Mouse (Mus musculus): ENCODE results near the gene Efna1. TPM values are rescaled to one million over a fixed set of nuclear protein-coding genes. Genes with fewer than 3 reads are reported as not detected.

Gene Efna1
- polyA plus RNA-seq, 1 experiment from 2014 or later: 97.1 TPM

GRCm38 (mm10) chr3:89242331-89242895 lies 38.5 kb downstream of the Efna1 start:
- ChIA-PET POLR2A (interaction anchor here (1.2 to 5.8 kb wide), 2 partner anchors 25 to 36 kb away, joined by 3 to 39 read pairs; partner anchors contain the start of gene Efna1), CTCF (interaction anchor here (0.9 to 5.3 kb wide), 10 partner anchors 8 to 151 kb away, joined by 3 to 51 read pairs (median 4); partner anchors contain the start of gene Efna1)
- in situ Hi-C loops (cut with MboI; ENCODE audit: low pct_unique_long_range_greater_than_20kb): no loop called here
- DNase-seq (ENCODE audit: low read depth, low spot score) (no peak), ATAC-seq (no peak)
- TF ChIP-seq CTCF (IDR thresholded peaks at IDR 0.05): no peak
- no peaks in the 10 kb centered on the region for H3K27me3 ChIP-seq

GRCm38 (mm10) chr3:89238494-89238893 lies 42.4 kb downstream of the Efna1 start:
- no peak for DNase-seq (ENCODE audit: low read depth, low spot score)
- CTCF ChIA-PET: interaction anchor here (3.0 kb wide), 1 partner anchor 7 kb away, joined by 10 read pairs; the partner anchor contains the start of genes Krtcap2 and Trim46
- in situ Hi-C loops (cut with MboI; ENCODE audit: low pct_unique_long_range_greater_than_20kb): no loop called here
- H3K27me3 ChIP-seq: no peaks in the 10 kb centered on the region
- ATAC-seq: no peak
- TF ChIP-seq CTCF (IDR thresholded peaks at IDR 0.05): no peak
- POLR2A ChIA-PET: no interaction called here

DNA sequence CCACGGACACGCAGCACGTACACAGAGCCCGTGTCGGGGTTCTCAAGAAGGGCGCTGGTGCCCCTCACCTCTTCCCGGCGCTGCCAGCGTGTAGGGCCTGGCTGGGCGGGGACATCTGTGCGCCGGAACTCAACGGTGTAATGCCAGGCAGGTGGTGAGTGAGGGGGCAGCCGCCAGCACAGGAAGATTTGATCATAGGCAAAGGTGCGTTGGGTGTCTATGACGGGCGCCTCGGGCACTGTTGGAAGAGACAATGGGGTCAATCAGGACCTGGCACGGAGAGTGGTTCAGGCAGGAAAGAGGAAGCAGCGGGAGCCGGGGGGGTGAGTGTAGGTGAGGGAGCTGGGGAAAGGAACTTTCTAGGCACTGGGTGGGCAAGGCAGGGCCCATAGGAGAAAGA lies 43.3 kb downstream of the Efna1 start:
- ChIA-PET CTCF (interaction anchor here (3.0 kb wide), 1 partner anchor 8 kb away, joined by 10 read pairs; the partner anchor contains the start of genes Krtcap2 and Trim46), POLR2A (no interaction called here)
- TF ChIP-seq CTCF (IDR thresholded peaks at IDR 0.05): no peak
- ATAC-seq (no peak), DNase-seq (ENCODE audit: low read depth, low spot score) (no peak)
- in situ Hi-C loops (cut with MboI; ENCODE audit: low pct_unique_long_range_greater_than_20kb): no loop called here
- H3K27me3 ChIP-seq: no peaks in the 10 kb centered on the region

DNA sequence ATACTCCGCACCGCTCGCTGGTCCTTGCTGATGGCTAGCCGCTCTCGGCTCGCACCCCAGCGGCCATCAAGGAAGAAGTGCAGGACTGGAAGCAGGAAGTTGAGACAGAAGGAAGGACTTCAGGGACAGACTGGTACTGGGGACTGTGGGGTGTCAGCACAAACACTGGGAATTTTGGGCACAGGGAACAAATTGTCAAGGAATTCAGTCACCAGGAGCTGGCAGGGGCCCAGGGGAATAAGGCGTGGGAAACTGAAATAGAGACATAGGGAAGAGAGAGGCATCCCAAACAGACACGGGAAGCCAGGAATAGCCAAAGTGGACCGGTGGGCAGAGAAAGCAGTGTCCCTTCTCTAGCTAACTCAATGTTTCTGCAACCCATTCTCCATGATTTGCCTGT lies 44.4 kb downstream of the Efna1 start:
- ATAC-seq (no peak), DNase-seq (ENCODE audit: low read depth, low spot score) (no peak)
- no peaks in the 10 kb centered on the region for H3K27me3 ChIP-seq
- CTCF ChIA-PET: interaction anchor here (1.2 to 3.0 kb wide), 3 partner anchors 9 to 72 kb away, joined by 3 to 10 read pairs (median 3); partner anchors contain the start of genes Krtcap2 and Trim46
- POLR2A ChIA-PET: interaction anchor here (1.1 kb wide), 1 partner anchor 33 kb away, joined by 3 read pairs; no protein-coding TSS in a partner anchor
- in situ Hi-C loops (cut with MboI; ENCODE audit: low pct_unique_long_range_greater_than_20kb): no loop called here
- no peak for TF ChIP-seq CTCF (IDR thresholded peaks at IDR 0.05)

GRCm38 (mm10) chr3:89233562-89234110 lies 47.3 kb downstream of the Efna1 start:
- ChIA-PET CTCF (interaction anchor here (1.4 to 4.7 kb wide), 2 partner anchors 10 kb away, joined by 9 to 51 read pairs; partner anchors contain the start of genes Krtcap2 and Trim46), POLR2A (interaction anchor here (0.9 kb wide), 1 partner anchor 37 kb away, joined by 3 read pairs; no protein-coding TSS in a partner anchor)
- no peak for TF ChIP-seq CTCF (IDR thresholded peaks at IDR 0.05)
- in situ Hi-C loops (cut with MboI; ENCODE audit: low pct_unique_long_range_greater_than_20kb): no loop called here
- ATAC-seq (no peak), DNase-seq (ENCODE audit: low read depth, low spot score) (no peak)
- H3K27me3 ChIP-seq: no peaks in the 10 kb centered on the region

DNA sequence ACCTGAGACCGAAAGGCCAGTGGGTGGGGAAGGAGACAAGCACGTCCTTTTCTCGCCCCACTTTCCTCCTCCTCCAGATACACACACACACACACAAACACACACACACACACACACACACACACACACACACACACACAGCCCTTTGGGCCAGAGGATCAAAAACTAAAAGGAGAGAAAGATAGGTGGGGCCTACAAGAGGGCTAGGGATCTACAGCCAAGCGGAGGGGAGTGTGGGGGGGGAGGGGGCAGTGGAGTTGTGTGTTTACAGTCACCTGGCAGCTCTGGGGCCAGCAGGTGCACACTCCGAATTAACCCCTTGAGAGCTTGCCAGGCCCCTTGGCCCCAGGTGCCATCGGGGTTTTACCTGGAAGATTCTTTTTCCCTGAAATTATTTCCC lies 48.3 kb downstream of the Efna1 start:
- in situ Hi-C loops (cut with MboI; ENCODE audit: low pct_unique_long_range_greater_than_20kb): no loop called here
- POLR2A ChIA-PET: interaction anchor here (0.6 to 1.5 kb wide), 2 partner anchors 11 to 13 kb away, joined by 3 to 7 read pairs; no protein-coding TSS in a partner anchor
- no peak for TF ChIP-seq CTCF (IDR thresholded peaks at IDR 0.05)
- H3K27me3 ChIP-seq: no peaks in the 10 kb centered on the region
- no peak for ATAC-seq
- CTCF ChIA-PET: interaction anchor here (4.7 kb wide), 1 partner anchor 11 kb away, joined by 51 read pairs; the partner anchor contains the start of genes Krtcap2 and Trim46
- no peak for DNase-seq (ENCODE audit: low read depth, low spot score)

DNA sequence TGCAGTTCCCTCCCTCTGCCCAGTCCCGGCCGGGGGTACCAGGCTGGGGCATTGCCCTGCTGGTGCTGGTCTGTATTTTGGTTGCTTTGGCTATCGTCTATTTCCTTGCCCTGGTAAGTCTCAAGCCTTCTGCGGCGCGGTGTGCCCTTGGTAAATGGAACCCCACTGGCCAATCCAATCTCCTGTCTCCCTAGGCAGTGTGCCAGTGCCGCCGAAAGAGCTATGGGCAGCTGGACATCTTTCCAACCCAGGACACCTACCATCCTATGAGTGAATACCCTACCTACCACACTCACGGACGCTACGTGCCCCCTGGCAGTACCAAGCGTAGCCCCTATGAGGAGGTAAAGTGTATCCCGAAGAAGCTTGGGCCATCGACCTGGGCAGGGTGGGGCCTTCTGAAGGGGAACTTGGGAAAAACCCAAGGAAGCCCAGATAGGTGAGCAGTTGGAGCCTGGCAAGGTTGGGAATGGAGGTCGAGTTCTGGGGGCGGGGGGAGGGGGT lies 49.1 kb downstream of the Efna1 start:
- no peaks in the 10 kb centered on the region for H3K27me3 ChIP-seq
- POLR2A ChIA-PET: interaction anchor here (1.5 kb wide), 1 partner anchor 12 kb away, joined by 7 read pairs; no protein-coding TSS in a partner anchor
- ATAC-seq (no peak), DNase-seq (ENCODE audit: low read depth, low spot score) (no peak)
- no peak for TF ChIP-seq CTCF (IDR thresholded peaks at IDR 0.05)
- in situ Hi-C loops (cut with MboI; ENCODE audit: low pct_unique_long_range_greater_than_20kb): no loop called here
- CTCF ChIA-PET: interaction anchor here (1.5 to 4.7 kb wide), 2 partner anchors 12 to 40 kb away, joined by 3 to 51 read pairs; partner anchors contain the start of genes Krtcap2 and Trim46

- ChIA-PET POLR2A (interaction anchor here (2.4 kb wide), 1 partner anchor 13 kb away, joined by 13 read pairs; no protein-coding TSS in a partner anchor), CTCF (interaction anchor here (1.2 to 4.7 kb wide), 6 partner anchors 8 to 144 kb away, joined by 3 to 51 read pairs (median 4); partner anchors contain the start of genes Krtcap2 and Trim46)
- in situ Hi-C loops (cut with MboI; ENCODE audit: low pct_unique_long_range_greater_than_20kb): no loop called here
- DNase-seq (ENCODE audit: low read depth, low spot score): no peak
- H3K27me3 ChIP-seq: no peaks in the 10 kb centered on the region
- no peak for TF ChIP-seq CTCF (IDR thresholded peaks at IDR 0.05)
- no peak for ATAC-seq
Observed at GRCm38 (mm10) chr3:89231345-89231744, 49.6 kb downstream of the Efna1 start.

DNA sequence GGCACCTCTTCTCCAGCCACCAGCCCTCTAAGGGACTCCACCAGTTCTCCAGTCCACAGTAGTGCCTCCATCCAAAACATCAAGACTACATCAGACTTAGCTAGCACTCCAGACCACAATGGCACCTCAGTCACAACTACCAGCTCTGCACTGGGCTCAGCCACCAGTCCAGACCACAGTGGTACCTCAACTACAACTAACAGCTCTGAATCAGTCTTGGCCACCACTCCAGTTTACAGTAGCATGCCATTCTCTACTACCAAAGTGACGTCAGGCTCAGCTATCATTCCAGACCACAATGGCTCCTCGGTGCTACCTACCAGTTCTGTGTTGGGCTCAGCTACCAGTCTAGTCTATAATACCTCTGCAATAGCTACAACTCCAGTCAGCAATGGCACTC lies 50.4 kb downstream of the Efna1 start:
- H3K27me3 ChIP-seq: no peaks in the 10 kb centered on the region
- CTCF ChIA-PET: interaction anchor here (1.2 to 4.7 kb wide), 6 partner anchors 9 to 143 kb away, joined by 3 to 51 read pairs (median 4); partner anchors contain the start of genes Krtcap2 and Trim46
- ATAC-seq: no peak
- in situ Hi-C loops (cut with MboI; ENCODE audit: low pct_unique_long_range_greater_than_20kb): no loop called here
- no peak for DNase-seq (ENCODE audit: low read depth, low spot score)
- POLR2A ChIA-PET: interaction anchor here (0.6 to 2.4 kb wide), 2 partner anchors 14 to 112 kb away, joined by 5 to 13 read pairs; no protein-coding TSS in a partner anchor
- no peak for TF ChIP-seq CTCF (IDR thresholded peaks at IDR 0.05)

DNA sequence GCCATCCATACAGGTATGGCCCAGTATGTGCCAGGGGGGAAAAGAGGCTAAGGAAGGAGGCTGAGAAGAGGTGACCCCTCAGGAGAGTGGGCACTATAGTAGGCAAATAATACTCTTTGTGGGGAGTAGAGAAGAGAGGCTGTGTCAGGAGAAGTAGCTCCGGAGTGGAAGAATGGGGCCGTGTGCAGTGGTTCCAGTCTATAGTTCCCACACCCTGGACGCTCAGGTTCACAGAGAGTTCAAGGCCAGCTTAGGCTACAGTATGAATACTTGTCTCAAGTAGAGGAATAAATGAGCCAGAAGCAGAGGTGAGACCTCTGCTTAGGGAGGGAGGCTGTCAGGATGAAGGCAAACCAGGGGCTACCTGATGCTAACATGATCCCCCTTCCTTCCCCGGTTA lies 51.7 kb downstream of the Efna1 start:
- in situ Hi-C loops (cut with MboI; ENCODE audit: low pct_unique_long_range_greater_than_20kb): no loop called here
- H3K27me3 ChIP-seq: no peaks in the 10 kb centered on the region
- no peak for TF ChIP-seq CTCF (IDR thresholded peaks at IDR 0.05)
- POLR2A ChIA-PET: interaction anchor here (1.0 to 2.4 kb wide), 2 partner anchors 15 to 18 kb away, joined by 3 to 13 read pairs; no protein-coding TSS in a partner anchor
- ATAC-seq (no peak), DNase-seq (ENCODE audit: low read depth, low spot score) (no peak)
- CTCF ChIA-PET: interaction anchor here (1.0 to 4.7 kb wide), 2 partner anchors 14 to 79 kb away, joined by 4 to 51 read pairs; partner anchors contain the start of genes Krtcap2 and Trim46
